Mouse (Mus musculus) neural tube, embryonic 15.5 days (tissue): ENCODE results near the gene March10. TPM values are rescaled to one million over a fixed set of nuclear protein-coding genes. Genes with fewer than 3 reads are reported as not detected.

ENCODE experiments used
- ATAC-seq: fragments of 200-750 bp; cut with Nextera tagmentation; 2 replicates; pipeline ENCODE4 v1.8.0; 2017; ENCODE audit warnings: mild to moderate bottlenecking, moderate TSS enrichment, moderate library complexity; ENCODE audit not compliant: low FRiP score
- H3K27ac ChIP-seq: fragments of 300-500 bp; sonication (generic); replicated peaks from 2 replicates; pipeline ENCODE4 v1.5.1; 2015; ENCODE audit warnings: mild to moderate bottlenecking, inconsistent platforms
- H3K27me3 ChIP-seq: fragments of 300-500 bp; sonication (generic); replicated peaks from 2 replicates; pipeline ENCODE4 v1.6.1; 2015; ENCODE audit warnings: inconsistent platforms
- H3K36me3 ChIP-seq: fragments of 300-500 bp; sonication (generic); 2 replicates; pipeline ENCODE4 v1.6.1; 2015; ENCODE audit warnings: inconsistent platforms
- H3K4me1 ChIP-seq: fragments of 300-500 bp; sonication (generic); 2 replicates; pipeline ENCODE4 v1.6.1; 2015; ENCODE audit warnings: inconsistent platforms
- H3K4me2 ChIP-seq: fragments of 300-500 bp; sonication (generic); 2 replicates; pipeline ENCODE4 v1.6.1; 2015; ENCODE audit warnings: inconsistent platforms, mild to moderate bottlenecking, moderate library complexity
- H3K4me3 ChIP-seq: fragments of 300-500 bp; sonication (generic); replicated peaks from 2 replicates; pipeline ENCODE4 v1.5.1; 2015; ENCODE audit warnings: mild to moderate bottlenecking, inconsistent platforms
- H3K9ac ChIP-seq: fragments of 300-500 bp; sonication (generic); replicated peaks from 2 replicates; pipeline ENCODE4 v1.6.1; 2015; ENCODE audit warnings: mild to moderate bottlenecking, inconsistent platforms
- H3K9me3 ChIP-seq: fragments of 300-500 bp; sonication (generic); replicated peaks from 2 replicates; pipeline ENCODE4 v1.6.1; 2016; ENCODE audit warnings: inconsistent platforms
- WGBS: fragments of 180-500 bp; shearing (Covaris S2); methylation state at CpG from one replicate; pipeline ENCODE4 v1.1.7; 2015; ENCODE audit warnings: mixed read lengths; 5-methylcytosine and 5-hydroxymethylcytosine counted together
- polyA plus RNA-seq: library from polyadenylated mRNA; unstranded; fragments of >200 nt; fragmentation: Nextera tagmentation; extraction: Ambion mirVana; gene quantifications from 2 replicates; pipeline ENCODE4 v1.2.1, GENCODE M21; 2015

Gene March10
- polyA plus RNA-seq, 1 experiment from 2014 or later: 0.73 TPM

DNA sequence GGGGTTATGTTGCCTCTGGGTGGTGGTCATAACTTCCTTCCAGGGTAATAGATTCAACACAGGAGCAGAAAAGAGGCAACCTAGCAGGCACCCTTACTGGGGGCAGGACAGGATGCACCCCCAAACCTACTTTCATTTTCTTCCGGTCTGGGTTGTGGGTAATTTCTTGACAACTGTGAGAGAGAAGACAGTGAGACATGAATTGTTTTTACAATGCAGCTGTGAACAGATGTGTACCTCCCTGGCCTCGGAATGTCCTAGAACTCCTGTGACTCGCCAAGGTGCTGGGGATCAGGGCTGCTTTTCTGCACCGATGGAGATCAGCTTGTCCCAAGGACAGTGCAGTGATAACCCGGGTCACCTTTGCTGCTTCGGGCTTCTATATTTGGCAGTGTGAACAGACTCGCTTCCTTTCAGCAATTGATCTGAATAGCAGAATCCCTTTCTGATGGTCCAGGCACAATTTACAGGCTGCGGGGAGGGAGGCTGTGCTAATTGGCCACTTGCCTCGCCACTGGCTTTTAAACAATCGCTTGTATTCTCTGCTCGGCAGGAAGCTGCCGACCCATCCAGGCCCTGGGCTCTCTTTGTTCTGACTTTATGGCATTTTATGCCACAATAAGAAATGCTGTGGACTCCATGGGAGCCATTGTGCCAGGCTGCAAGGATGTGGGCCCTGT is 92.0 kb downstream of the March10 start:
- ATAC-seq: 0 out of 2 replicates have a peak, but pooled peaks have one; percentile 10
- peaks cover 37% of the 10 kb centered on the region for H3K4me1 ChIP-seq
- whole genome bisulfite sequencing: 4% methylated on average over 12 of the region's 12 CpGs

DNA sequence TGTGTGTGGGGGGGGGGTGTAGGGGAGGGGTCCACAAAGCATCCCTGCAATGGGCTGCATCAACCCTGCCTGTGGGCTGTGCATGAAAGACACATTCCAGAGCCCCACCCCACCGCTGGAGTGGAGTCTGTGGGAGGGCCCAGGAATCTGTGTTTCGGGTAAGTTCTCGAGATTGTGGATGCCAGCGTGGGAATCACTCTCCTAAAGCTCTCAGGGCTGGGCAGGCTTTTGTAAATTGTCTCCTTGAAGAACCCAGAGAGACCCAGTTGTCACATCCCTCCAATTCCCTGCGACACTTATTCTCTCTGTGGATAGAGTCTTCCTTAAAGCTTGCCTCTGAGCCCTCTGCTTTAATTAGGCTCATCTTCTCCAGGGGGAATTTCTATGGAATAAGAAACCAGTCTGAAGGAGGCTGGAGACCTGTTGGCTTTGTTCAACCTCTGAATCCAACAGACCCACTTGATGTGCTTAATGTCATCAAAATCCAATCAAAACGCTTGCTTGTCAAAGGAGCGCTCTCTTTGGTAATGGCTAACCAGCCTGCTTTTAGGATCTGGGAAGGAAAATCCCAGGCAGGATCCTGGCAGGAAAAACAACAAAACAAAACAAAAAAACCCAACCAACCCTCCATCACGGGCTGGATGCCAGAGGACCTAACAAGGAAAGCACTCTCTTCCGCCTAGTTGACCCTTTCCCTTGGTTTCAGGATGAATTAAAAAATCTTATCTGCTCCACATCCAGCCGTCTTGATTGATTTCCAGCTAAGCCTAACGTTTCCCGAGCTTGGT is 92.7 kb downstream of the March10 start:
- H3K9me3 ChIP-seq: no peaks in the 10 kb centered on the region
- WGBS: 13% methylated on average over 12 of the region's 12 CpGs
- peak; percentile 84 for ATAC-seq
- H3K4me1 ChIP-seq: peaks cover 37% of the 10 kb centered on the region
- H3K9ac ChIP-seq: peak overlapping the region; percentile 64
- H3K27ac ChIP-seq: peak overlapping the region; percentile 87
- peak overlapping the region; percentile 51 for H3K4me3 ChIP-seq
- H3K36me3 ChIP-seq: no peaks in the 10 kb centered on the region
- H3K27me3 ChIP-seq: no peaks in the 10 kb centered on the region
- H3K4me2 ChIP-seq: peak overlapping the region; percentile 67

More for the DNA sequence above, 92.0 kb downstream of the March10 start:
- Histone ChIP-seq H3K27ac (peak overlapping the region; percentile 87), H3K9me3 (no peaks in the 10 kb centered on the region), H3K9ac (peak overlapping the region; percentile 64), H3K4me2 (peak overlapping the region; percentile 67), H3K4me3 (peak overlapping the region; percentile 51), H3K36me3 (no peaks in the 10 kb centered on the region), H3K27me3 (no peaks in the 10 kb centered on the region)

DNA sequence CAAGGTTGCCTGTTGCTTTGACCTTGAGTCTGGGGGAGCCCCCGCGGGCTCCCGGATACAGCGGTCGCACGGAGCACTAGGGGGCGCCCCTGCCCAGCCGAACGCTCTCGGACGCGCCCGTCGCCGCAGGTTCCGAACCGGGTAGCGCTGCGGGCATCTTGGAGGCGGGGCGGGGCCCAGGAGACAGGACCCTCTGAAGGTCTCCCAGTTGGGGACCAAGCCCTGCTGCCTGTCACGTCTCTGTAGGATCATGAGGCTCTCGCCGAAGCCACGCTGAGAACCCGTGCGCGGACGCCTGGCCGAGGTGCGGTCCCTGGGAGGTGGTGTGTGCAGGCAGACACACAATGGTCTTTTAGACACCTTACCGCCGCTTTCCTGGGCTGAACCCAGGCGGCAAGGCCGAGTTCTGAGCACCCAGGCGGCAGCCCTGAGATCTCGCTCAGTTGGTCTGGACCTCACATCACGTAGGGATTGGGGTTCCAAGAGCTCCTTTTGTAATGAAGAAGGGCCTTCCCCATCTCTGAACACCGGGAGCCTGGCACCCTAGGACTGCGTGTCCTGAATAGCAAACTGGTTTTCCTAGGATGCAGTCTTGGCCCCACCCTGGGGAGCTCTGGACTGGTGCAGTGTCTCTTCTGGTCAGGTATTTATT is 93.5 kb downstream of the March10 start:
- no peaks in the 10 kb centered on the region for H3K27me3 ChIP-seq
- peak overlapping the region; percentile 51 for H3K4me3 ChIP-seq
- H3K9ac ChIP-seq: peak overlapping the region; percentile 64
- no peaks in the 10 kb centered on the region for H3K36me3 ChIP-seq
- H3K4me1 ChIP-seq: peaks cover 37% of the 10 kb centered on the region
- peak overlapping the region; percentile 87 for H3K27ac ChIP-seq
- no peaks in the 10 kb centered on the region for H3K9me3 ChIP-seq
- H3K4me2 ChIP-seq: peak overlapping the region; percentile 67
- under 1% methylated on average over 40 of the region's 40 CpGs for WGBS
- peak; percentile 83 for ATAC-seq

DNA sequence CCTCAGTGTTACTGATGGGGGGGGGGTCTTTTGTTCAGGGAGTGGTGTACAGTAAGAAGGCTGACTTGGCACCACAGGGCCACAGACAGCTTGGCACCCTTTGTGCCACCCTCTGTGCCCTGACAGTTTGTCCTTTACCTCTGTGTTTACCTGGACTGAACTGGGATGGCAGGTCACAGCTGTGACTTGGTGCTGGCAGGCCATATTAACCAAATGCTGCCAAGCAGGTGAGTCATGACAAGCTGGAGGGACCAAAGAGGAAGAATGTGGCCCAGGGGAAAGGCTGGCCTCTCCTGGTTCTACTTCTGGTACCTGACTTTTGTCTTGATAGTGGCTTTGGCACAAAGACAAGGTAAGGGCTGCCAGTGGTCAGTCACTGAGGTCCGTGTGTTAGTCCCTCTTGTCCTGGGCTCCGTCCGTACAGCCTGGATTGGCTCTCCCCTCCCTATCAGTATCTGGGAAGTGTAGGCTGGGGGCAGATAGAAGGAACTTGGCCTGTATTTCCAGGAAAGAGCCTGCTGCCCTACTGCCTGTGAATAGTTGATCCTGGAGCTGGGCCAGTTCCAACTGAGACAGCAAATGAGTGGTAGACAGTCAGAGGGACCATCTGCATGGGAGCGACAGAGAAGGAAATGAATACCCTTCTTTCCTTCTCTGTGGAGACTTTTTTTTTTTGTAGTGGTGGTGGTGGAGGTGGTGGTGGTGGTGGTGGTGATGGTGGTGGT is 94.3 kb downstream of the March10 start:
- ATAC-seq: no peak
- Histone ChIP-seq H3K27ac (no peak overlapping the region), H3K9me3 (no peaks in the 10 kb centered on the region)

DNA sequence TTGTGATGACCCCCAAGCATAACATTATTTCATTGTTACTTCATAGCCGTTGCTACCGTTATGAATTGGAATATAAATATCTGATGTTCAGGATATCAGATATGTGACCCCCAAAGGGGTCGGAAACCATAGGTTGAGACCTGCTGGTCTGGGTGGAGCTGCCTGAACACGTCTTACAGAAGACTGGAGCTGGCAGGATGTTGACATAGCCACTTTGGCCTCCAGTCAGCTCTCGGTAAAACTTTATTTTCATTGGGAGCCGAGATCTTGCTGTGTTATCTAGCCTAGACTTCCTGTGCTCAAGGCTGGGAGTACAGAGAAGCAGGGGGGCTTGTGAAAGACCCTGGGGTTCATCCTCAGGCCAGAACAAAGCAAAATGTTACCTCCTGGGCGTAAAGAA is 100.2 kb downstream of the March10 start:
- Histone ChIP-seq H3K36me3 (no peaks in the 10 kb centered on the region), H3K27ac (no peak overlapping the region), H3K9ac (no peak overlapping the region), H3K4me1 (0 out of 2 replicates have a peak, but pooled peaks cover 6% of the 10 kb centered on the region), H3K4me2 (no peak overlapping the region), H3K9me3 (no peaks in the 10 kb centered on the region), H3K4me3 (no peak overlapping the region), H3K27me3 (no peaks in the 10 kb centered on the region)
- ATAC-seq: no peak
- 79% methylated on average over 7 of the region's 7 CpGs for WGBS

More for the DNA sequence above, 94.3 kb downstream of the March10 start:
- Histone ChIP-seq H3K36me3 (no peaks in the 10 kb centered on the region), H3K27me3 (no peaks in the 10 kb centered on the region), H3K4me3 (no peak overlapping the region), H3K4me2 (no peak overlapping the region), H3K9ac (no peak overlapping the region), H3K4me1 (peaks cover 37% of the 10 kb centered on the region)
- 83% methylated on average over 4 of the region's 4 CpGs for WGBS

DNA sequence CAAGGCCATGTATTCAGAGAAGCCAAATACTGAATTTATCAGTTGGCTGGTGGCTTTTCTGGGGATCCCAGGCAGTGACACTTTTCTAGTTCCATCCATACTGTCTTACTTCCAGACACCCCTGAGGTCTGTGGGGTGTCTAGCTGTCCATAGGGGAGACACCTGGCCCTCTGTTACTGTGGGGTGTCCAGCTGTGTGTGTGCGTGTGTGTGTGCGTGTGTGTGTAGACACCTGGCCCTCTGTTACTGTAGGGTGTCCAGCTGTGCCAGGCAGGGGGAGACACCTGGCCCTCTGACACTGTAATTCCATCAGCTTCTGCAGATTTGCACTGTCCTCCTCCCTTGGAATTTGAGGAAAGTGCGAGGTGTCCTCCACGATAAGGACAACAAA is 102.6 kb downstream of the March10 start:
- Histone ChIP-seq H3K4me3 (no peak overlapping the region), H3K9me3 (no peaks in the 10 kb centered on the region), H3K4me1 (0 out of 2 replicates have a peak, but pooled peaks cover 6% of the 10 kb centered on the region), H3K9ac (no peak overlapping the region), H3K27me3 (no peaks in the 10 kb centered on the region), H3K36me3 (no peaks in the 10 kb centered on the region), H3K27ac (no peak overlapping the region), H3K4me2 (no peak overlapping the region)
- no peak for ATAC-seq
- WGBS: 81% methylated on average over 4 of the region's 4 CpGs

DNA sequence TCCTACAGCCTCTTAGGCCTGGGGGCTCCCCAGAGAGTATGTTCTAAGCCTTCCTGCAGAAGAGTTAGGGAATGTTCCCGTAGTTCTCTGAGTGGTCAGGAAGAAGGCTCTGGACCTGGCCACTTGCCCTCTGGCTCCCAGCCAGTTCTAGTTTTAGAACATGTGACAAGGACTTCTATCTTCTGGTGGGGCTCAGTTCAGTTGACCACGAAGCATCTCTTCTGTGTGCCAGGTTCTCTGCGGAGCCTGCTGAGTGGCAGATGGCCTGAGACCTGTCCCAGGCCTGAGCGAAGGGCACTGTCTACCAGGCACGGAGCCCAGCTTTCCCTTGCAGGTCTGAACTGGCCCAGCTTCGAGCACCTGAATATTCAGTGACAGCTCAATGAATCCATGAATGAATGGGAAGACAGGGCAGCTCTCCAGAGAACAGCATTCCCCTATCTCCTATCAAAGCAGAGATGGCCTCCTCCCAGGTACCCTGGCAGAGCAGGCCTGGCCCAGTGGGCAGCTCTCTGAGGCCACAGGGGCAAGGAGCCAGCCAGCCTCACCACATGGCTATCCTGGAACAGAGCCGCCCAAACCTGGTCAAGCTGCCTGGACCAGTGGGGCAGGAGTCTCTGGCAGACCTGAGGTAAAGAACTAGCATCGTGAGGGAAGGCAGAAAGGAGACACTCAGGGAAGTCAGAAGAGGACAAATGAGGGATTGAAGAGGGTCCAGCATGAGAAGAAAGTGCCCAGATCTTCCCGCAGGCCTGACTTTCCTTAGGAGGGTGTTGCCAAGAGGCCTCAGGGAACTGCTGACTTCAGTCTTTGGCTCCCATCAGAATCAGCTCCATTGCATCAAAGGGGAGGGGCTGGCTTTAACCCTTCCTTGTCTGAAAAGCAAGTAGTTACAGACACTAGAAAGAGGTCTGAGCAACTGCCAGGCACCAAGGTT is 103.3 kb downstream of the March10 start:
- ATAC-seq: no peak
- H3K9me3 ChIP-seq: no peaks in the 10 kb centered on the region
- H3K4me2 ChIP-seq: no peak overlapping the region
- no peaks in the 10 kb centered on the region for H3K27me3 ChIP-seq
- no peak overlapping the region for H3K27ac ChIP-seq
- 0 out of 2 replicates have a peak, but pooled peaks cover 6% of the 10 kb centered on the region for H3K4me1 ChIP-seq
- H3K36me3 ChIP-seq: no peaks in the 10 kb centered on the region
- 59% methylated on average over 9 of the region's 9 CpGs for WGBS
- no peak overlapping the region for H3K9ac ChIP-seq
- H3K4me3 ChIP-seq: no peak overlapping the region

DNA sequence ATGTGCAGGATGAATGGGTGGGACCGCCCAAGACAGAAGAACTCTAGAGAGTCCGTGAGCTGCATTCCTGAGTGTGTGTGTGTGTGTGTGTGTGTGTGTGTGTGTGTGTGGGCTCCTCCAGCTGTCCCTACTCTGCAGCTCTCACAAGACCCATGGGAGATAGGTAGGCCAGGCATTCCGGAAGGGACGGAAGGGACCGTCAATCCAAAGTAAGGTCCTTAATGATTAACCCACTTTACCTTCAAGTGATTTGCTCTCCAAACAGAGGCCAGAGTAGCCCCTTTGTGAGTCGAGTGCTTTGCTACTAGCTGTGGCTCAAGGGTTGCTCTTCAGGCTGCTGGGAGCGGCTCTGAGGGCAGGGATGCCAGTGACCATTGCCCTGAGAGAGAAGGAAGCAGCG is 104.4 kb downstream of the March10 start:
- Histone ChIP-seq H3K27me3 (no peaks in the 10 kb centered on the region), H3K9me3 (no peaks in the 10 kb centered on the region), H3K4me3 (no peak overlapping the region), H3K27ac (no peak overlapping the region), H3K4me2 (no peak overlapping the region), H3K4me1 (peaks cover 14% of the 10 kb centered on the region), H3K36me3 (no peaks in the 10 kb centered on the region), H3K9ac (no peak overlapping the region)
- ATAC-seq: no peak
- WGBS: 51% methylated on average over 8 of the region's 8 CpGs

DNA sequence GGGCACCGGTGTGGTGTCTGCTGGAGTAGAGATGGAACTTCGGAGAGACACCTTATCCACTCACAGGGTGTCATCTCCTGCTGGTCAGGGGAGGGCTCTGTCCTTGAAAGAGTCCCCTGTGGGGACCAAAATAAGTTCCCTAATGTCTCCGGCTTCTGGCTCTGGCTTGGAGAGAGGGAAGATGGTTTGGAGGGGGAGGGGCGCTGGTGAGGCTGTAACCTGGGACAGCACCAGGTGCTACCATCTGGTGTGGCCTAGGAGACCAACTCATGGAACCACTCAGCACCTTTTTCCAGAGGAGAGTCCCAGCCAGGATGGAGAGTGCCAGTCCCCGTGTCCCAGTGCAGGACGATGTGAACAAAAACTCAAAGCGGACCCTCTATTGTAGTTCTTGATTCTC is 105.9 kb downstream of the March10 start:
- Histone ChIP-seq H3K27me3 (no peaks in the 10 kb centered on the region), H3K36me3 (no peaks in the 10 kb centered on the region), H3K4me3 (no peak overlapping the region), H3K4me1 (peaks cover 14% of the 10 kb centered on the region), H3K9me3 (no peaks in the 10 kb centered on the region), H3K4me2 (no peak overlapping the region), H3K9ac (no peak overlapping the region), H3K27ac (no peak overlapping the region)
- no peak for ATAC-seq
- WGBS: 90% methylated on average over 7 of the region's 7 CpGs

DNA sequence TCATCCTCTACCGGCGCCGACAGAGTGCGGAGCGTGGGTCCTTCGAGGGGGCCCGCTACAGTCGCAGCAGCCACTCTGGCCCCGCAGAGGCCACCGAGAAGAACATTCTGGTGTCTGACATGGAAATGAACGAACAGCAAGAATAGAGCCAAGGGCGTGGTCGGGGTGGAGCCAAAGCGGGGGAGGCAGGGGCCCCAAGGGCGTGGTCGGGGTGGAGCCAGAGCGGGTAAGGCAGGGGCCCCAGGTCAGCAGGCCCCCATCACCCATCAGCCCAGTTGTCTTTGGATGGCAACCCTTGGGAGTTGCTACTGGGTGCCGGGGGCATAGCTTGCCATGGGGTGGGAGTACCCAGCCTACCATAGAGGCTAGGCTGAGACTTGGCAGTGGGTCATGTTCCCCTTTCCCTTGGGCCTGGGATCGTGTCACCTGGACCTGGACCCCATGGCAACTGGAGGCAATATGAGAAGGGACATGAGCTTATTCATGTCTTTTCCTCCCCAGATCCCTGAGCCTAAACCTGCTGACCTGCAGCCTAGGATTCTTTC is 106.7 kb downstream of the March10 start:
- Histone ChIP-seq H3K9ac (no peak overlapping the region), H3K4me1 (peaks cover 14% of the 10 kb centered on the region), H3K27ac (no peak overlapping the region), H3K9me3 (no peaks in the 10 kb centered on the region), H3K4me2 (no peak overlapping the region), H3K4me3 (no peak overlapping the region), H3K27me3 (no peaks in the 10 kb centered on the region), H3K36me3 (no peaks in the 10 kb centered on the region)
- WGBS: 92% methylated on average over 19 of the region's 19 CpGs
- ATAC-seq: no peak
